Mouse (Mus musculus) large intestine, adult 2 months (tissue): ENCODE measurements around the gene Bud31. TPM values are rescaled to one million over a fixed set of nuclear protein-coding genes. Genes with fewer than 3 reads are reported as not detected.
A peak's percentile ranks its signal among the peaks of the same experiment; 100 is the strongest.

Source experiments
- DNase-seq: peaks from one replicate; pipeline ENCODE4 v3.0.0-alpha.2; 2012; ENCODE audit warnings: low read depth, low spot score
- WGBS: fragments of 180-500 bp; shearing (Covaris S2); methylation state at CpG from one replicate; pipeline ENCODE4 v1.1.7; 2018; 5-methylcytosine and 5-hydroxymethylcytosine counted together
- polyA plus RNA-seq: library from polyadenylated mRNA; depleted of rRNA; stranded (reverse); fragments of >200 nt; gene quantifications from 2 replicates; pipeline ENCODE4 v1.2.3, GENCODE M21; 2012; rRNA removed

The Bud31 gene
- polyA plus RNA-seq, 1 experiment = 82.2 TPM

- DNase-seq = peak; percentile 80
- WGBS = under 1% methylated on average over 41 of the region's 41 CpGs
These were observed 51.0 kb downstream of the Bud31 start for GRCm38 (mm10) chr5:145190875-145191798.

GRCm38 (mm10) chr5:145191962-145192361 is 51.8 kb downstream of the Bud31 start, which contains the start of gene Atp5j2:
TSS of gene Atp5j2 (minus strand) at chr5:145192062.
- 90% methylated on average over 2 of the region's 2 CpGs for WGBS
- no peak for DNase-seq

Other genes starting within 250 kb of the Bud31 start
- 11.6 and 15.9 TPM in 2 replicates for gene Smurf1, start 174.5 kb upstream of the Bud31 start, polyA plus RNA-seq
- not detected in 2 replicates for gene Gm4871, start 107.6 kb upstream of the Bud31 start, polyA plus RNA-seq
- gene 1700018F24Rik, start 97.4 kb upstream of the Bud31 start, polyA plus RNA-seq = not detected in 2 replicates
- gene Arpc1a, start 56.5 kb upstream of the Bud31 start, polyA plus RNA-seq = 146 and 160 TPM in 2 replicates
- gene Kpna7, start 56.3 kb upstream of the Bud31 start, polyA plus RNA-seq = not detected in 2 replicates
- 768 and 891 TPM in 2 replicates for gene Arpc1b, start 26.1 kb upstream of the Bud31 start, polyA plus RNA-seq
- 25.6 and 26.0 TPM in 2 replicates for gene Pdap1, start 124 bp upstream of the Bud31 start, polyA plus RNA-seq
- 10.3 and 15.8 TPM in 2 replicates for gene Ptcd1, start 26.7 kb downstream of the Bud31 start, polyA plus RNA-seq
- gene Cpsf4, start 26.9 kb downstream of the Bud31 start, polyA plus RNA-seq = 34.0 and 34.6 TPM in 2 replicates
- gene Atp5j2, start 51.7 kb downstream of the Bud31 start, polyA plus RNA-seq = 335 and 350 TPM in 2 replicates
- 4.7 and 5.7 TPM in 2 replicates for gene Zkscan14, start 61.5 kb downstream of the Bud31 start, polyA plus RNA-seq
- gene Zkscan5, start 64.2 kb downstream of the Bud31 start, polyA plus RNA-seq = 3.8 and 4.9 TPM in 2 replicates
- gene Zfp655, start 91.4 kb downstream of the Bud31 start, polyA plus RNA-seq = 14.2 and 16.0 TPM in 2 replicates
- 8.2 and 15.0 TPM in 2 replicates for gene Zscan25, start 140.1 kb downstream of the Bud31 start, polyA plus RNA-seq
- gene Cyp3a57, start 204.9 kb downstream of the Bud31 start, polyA plus RNA-seq = not detected in 2 replicates